Mouse (Mus musculus) cortical plate, adult 2 months (tissue): ENCODE data around the gene Avl9.

Experiments used
- CTCF ChIP-seq: fragments of 200-500 bp; IDR thresholded peaks from 2 replicates; pipeline ENCODE4 v1.5.1; 2011; ENCODE audit warnings: mild to moderate bottlenecking, control low read depth, low read length; ENCODE audit not compliant: insufficient read depth; ENCODE audit errors: extremely low read depth
- POLR2A ChIP-seq: fragments of 200-500 bp; IDR thresholded peaks from 2 replicates; pipeline ENCODE4 v1.6.1; 2011; ENCODE audit warnings: mild to moderate bottlenecking, low read length, control low read depth; ENCODE audit not compliant: insufficient read depth; ENCODE audit errors: extremely low read depth

DNA sequence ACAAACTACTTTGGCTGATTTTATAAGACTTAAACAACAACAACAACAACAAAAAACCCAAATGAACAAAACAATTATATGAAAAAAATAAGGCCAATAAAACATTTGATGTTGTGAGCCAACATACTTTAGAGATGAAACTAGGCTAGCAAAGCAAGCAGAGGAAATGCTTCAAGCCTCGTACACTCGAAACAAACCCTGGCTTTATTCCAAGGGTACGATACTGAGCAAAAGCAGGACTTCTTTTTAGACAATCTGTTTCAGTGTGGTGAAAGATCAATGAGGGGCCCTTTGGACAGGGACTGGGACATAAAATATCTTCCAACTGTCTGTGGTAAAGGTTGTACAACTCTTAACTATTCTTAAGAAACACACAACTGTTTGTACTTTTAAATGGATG lies 61.1 kb downstream of the Avl9 start:
- TF ChIP-seq CTCF (no peak), POLR2A (no peak)
